Mouse (Mus musculus) adrenal gland, adult 2 months (tissue): ENCODE data around the gene Gm15319. TPM values are rescaled to one million over a fixed set of nuclear protein-coding genes. Genes with fewer than 3 reads are reported as not detected.
"Not testable (repeated sequence)": the region's sequence is repeated elsewhere in the genome, so short reads cannot be mapped to it uniquely, and the experiment has no call there.

Experiments
- DNase-seq: peaks from one replicate; pipeline ENCODE4 v3.0.0; 2021
- polyA plus RNA-seq: library from polyadenylated mRNA; depleted of rRNA; stranded (reverse); fragments of >200 nt; gene quantifications from 2 replicates; pipeline ENCODE4 v1.2.3, GENCODE M21; 2012
- total RNA-seq, 2 experiments: library from RNA; stranded (reverse); gene quantifications; 2 replicates each; pipeline ENCODE4 v1.2.3; 2021

The Gm15319 gene
- total and polyA plus RNA-seq, 3 experiments = 0.41 to 1.2 TPM; not detected in 1

DNA sequence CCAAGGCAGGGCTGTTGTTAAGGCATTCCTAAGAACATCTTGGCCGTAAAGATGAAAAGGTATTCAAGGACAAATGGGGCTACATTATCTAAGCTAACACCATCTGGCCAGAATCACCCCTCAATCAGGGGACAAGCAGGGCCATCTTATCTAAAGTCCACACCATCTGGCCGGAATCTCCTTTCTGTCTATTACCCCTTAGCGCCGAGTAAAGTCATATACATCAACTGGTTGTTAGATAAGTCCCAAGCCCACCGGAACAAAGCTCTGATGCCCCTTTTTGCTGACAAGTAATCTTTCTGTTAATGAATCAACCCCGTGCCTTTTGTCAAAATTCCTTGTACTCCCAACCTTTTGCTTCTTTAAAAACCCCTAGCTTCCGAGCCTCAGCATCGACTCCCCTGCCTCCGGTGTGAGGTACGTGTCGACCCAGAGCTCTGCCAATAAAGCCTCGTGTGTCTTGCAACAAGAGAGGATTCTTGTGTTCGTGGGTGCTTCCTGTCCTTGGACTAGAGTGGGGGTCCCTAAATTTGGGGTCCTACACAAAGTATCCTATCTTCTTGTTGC, 65.0 kb downstream of the Gm15319 start:
- peak; percentile 8 for DNase-seq

DNA sequence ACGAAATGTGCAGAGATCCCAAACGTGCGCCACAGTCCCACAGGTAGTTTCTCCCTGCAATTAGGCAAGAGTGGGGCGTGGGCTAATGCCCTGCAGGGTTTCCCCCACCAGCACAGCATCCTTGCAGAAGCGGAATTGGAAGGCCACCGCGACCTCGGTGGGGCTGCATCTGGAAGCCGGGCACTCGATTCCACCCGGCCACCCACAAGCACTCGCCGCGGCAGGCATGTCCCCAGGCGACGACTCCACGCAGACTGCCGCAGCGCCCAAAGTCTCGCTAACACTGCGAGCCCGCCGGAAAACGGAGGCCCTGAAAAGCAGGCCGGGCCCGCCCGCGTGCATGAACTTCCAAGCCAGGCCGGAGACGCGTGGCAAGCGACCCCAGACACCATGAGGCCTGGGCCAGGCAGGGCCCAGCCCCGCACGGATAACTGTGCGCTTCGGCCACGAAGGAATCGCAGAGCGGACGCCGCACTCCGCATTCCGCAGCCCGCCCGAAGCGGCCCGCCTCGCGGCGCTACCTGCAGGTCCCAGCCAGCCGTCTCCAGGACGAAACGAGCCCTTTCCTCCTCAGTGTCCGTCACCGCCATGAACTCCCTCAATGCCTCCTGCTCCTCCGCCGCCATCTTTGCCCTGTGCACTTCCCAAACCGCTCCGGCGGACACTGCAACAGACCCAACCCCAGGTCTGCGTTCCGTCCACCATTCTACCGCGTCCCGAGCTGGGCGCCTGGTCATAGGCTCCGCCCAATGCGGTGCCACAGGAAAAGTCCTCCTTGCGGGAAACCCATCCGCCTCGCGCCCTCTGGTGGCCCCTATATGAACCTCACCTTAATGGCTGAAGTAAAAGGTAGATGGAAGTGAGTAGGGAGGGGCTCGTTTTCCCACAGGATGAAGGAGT, 66.0 kb downstream of the Gm15319 start:
- peak; percentile 86 for DNase-seq

DNA sequence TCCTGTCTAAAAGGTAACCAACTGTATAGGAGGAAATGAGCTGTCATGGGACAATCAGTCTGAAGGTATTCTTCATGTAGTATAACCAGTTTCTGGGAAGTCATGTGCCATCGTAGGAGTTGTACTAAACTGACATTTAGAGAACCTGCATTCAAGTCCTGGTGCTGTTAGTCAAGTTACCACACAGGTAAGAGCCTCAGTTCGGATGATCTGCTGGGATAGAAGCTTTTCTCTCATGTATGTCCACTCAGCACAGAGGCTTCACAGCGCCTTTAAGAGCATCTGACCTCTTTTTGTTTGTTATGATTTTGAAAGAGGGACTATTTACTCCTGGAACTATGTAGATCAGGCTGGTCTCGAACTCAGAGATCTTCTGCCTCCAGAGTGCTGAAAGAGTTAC, 67.1 kb downstream of the Gm15319 start:
- not testable (repeated sequence) for DNase-seq

DNA sequence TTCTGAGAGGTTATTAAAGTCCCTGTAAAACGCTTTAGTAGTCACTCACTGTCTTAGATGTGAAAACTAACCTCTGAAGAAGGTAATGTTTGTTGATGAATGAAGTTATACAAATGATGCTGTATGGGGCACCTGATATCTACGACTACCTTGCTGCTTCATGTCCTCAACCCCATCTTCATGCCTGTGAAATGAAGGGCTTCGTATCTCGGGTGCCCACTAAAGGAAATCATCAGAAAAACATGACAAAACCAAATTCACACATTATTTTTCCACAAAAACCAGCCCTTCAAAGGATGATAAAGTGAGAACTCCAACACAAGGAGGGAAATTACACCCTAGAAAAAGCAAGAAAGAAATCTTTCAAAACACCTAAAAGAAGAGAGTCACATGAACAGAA, 68.2 kb downstream of the Gm15319 start:
- not testable (repeated sequence) for DNase-seq

DNA sequence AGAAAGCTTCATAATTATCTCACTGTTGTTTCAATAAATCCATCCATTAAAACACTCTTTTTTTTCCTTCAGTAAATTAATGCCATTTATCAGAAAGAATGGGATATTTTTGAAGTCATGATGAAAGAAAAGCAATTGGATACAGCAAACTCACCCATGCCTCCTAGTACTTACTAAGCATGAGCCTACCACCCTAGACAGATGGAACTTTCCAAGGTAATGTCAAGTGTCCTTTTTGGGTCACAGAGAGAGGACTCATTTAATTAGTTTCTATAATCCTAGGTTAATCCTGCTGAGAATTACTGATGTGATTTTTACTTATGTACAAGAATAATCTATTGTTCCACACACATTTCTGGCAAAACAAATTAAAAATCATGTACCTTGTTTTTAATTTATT, 69.0 kb downstream of the Gm15319 start:
- DNase-seq = not testable (repeated sequence)

DNA sequence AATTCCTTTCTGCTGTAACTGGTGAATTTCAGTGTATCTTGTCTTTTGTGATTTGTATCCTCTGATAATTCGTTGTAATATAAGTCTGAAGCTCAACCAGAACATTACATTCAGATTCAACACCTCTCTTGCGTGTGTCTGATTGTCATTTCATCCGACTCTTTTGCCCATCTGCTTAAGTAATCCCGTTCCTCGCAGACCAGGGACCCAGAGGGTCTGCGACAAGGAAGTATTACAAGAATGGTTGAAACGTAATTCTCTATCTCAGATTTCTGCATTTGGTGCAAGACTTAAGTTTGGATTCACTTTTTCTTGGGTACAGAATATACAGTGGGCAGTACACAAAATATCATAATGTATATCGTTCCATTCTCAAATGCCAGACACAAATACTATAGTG, 73.0 kb downstream of the Gm15319 start:
- not testable (repeated sequence) for DNase-seq

DNA sequence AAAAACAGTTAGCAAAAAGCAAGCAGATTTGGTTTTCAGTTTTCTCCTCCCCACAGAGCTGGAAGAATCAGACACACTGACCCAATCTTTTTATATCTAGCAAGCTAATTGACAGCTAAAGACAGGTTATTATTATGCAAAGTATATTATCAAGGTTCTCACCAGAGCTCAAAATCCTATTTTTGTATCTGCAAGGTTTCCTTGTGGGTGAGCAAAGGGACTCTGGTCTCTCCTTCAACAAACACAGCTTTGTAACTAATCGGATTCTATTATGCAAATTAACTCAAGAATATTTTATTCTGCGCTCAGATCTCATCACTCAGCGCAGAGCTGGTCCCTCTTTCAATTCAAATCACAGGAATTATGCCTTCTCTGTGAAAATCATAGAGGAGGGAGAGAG, 74.1 kb downstream of the Gm15319 start:
- not testable (repeated sequence) for DNase-seq

DNA sequence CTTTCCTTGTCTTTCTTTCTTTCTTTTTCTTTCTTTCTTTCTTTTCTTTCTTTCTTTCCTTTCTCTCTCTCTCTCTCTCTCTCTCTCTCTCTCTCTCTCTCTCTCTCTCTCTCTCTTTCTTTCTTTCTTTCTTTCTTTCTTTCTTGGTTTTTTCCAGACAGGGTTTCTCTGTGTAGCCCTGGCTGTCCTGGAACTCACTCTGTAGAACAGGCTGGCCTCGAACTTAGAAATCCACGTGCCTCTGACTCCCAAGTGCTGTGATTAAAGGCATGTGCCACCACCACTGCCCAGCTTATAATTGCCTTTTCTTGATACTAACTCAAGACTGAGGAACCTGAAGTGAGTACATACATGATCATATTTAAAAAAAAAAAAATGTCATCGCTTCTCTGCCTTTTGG, 75.3 kb downstream of the Gm15319 start:
- DNase-seq = not testable (repeated sequence)
